Mouse (Mus musculus) WW6 (cell line): Measurements from ENCODE around the gene Ky.
A peak's percentile ranks its signal among the peaks of the same experiment; 100 is the strongest.

Experiments used
- DNase-seq: peaks from one replicate; pipeline ENCODE4 v3.0.0-alpha.2; 2013; ENCODE audit warnings: low read depth, low spot score

The Ky gene

GRCm38 (mm10) chr9:102502015-102502633 is 3.4 kb upstream of the Ky start:
- DNase-seq, result no peak

GRCm38 (mm10) chr9:102504716-102505378 is 703 bp upstream of the Ky start:
- DNase-seq, result no peak

GRCm38 (mm10) chr9:102508315-102508714 is 2.8 kb downstream of the Ky start:
- no peak for DNase-seq

GRCm38 (mm10) chr9:102511423-102511822 is 5.9 kb downstream of the Ky start:
- no peak for DNase-seq

- DNase-seq, result no peak
Observed at GRCm38 (mm10) chr9:102513578-102513977, 8.0 kb downstream of the Ky start.

GRCm38 (mm10) chr9:102518443-102518842 is 12.9 kb downstream of the Ky start:
- no peak for DNase-seq

GRCm38 (mm10) chr9:102521396-102521795 is 15.8 kb downstream of the Ky start:
- no peak for DNase-seq

- DNase-seq, result no peak
Observed at GRCm38 (mm10) chr9:102528106-102528505, 22.6 kb downstream of the Ky start.

DNA sequence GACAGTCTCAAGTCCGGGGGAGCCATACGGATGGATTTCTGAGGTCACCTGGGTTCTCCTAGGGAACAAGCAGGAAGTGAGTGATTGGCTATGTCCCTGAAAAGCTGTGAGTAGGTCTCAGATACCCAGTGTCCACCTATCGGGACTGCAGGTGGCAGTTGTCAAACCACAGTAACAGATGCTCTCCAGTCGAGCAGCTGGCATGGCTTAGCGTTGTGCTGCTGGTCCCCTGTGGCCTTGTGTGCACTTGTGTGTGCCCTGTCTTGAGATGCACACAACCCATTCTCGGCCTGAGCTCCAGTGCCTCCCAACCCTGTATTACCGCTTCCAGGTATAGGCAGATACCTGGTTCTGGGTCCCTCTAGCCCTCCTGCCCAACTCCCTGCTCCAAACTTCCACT is 23.0 kb downstream of the Ky start:
- no peak for DNase-seq

DNA sequence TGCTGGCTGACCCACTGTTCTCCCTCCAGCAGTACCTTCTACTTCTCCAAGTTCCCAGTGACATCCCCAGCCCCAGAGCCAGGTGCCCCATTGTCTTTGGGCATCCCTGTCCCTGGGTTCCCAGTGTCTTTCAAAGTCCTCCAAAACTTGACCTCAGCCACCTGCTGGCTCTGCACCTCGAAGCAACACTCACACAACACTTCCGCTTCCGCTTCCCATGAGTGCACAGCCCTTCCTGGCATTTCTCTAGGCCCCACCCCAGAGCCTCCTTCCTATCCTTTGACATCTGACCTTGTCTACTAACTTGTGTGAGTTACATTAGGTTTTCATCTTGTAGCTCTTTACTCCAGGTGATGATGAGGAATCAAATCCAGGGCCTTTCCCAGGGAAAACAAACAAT is 23.5 kb downstream of the Ky start:
- DNase-seq, result no peak

DNA sequence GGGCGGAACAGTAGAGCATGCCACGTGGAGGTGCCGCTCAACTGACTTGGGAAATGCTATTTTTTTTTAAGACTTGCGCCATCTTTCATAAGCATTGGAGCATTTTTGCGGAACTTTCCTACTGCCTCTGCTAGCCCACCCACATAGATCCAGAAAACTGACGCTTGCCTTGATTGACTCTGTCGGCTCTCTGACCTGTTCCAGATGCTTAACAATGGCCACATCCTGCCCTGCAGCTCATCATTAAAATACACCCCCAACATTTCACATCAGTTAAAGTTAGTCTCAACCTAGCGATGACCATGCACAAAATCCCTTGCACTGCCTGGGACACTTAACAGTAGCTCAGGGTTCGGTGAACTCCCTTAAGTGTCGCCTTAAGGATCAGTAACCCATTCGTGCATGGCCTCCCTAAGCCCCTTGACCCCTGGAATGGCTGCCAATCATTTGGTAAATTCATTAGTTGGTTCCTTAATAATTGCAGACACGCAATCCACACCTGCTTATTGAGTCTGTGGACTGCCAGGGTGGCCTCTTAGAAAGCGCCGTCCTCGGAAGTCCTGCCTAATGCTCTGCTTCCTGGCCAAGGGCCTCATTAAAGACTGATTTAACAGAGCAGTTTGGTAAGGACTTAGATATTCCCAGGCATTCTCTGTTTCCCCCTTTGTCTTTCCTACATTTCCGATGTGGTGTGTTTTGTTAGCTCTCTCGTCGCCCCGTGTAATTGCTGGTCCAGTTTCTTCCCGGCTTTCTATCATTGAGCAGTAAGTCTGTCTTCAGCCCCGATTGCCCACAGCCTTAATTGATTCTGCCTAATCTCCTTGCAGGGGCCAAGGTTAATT is 25.7 kb downstream of the Ky start:
- DNase-seq, result no peak

GRCm38 (mm10) chr9:102536968-102537367 is 31.4 kb downstream of the Ky start:
- no peak for DNase-seq

- no peak for DNase-seq
Observed at GRCm38 (mm10) chr9:102539699-102540098, 34.1 kb downstream of the Ky start.

DNA sequence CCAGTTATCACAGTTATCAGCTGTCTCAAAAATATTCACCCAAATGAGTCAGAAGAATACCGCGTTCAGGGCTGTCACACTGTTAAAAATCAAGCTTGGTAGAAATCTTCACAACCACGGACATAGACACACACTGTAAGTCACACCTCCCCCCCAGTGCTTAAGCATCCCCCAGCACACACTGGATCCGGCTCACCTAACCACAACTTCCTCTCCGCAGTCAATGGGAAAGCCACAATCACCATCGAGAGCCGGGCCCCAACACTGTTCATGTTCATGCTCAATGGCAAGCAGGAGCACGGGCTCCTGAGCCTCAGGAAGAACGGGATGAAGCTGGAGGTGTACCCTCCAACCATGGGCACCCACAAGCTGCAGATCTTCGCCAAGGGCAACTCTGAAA is 36.1 kb downstream of the Ky start:
- no peak for DNase-seq

GRCm38 (mm10) chr9:102542540-102542939 is 37.0 kb downstream of the Ky start:
- no peak for DNase-seq

DNA sequence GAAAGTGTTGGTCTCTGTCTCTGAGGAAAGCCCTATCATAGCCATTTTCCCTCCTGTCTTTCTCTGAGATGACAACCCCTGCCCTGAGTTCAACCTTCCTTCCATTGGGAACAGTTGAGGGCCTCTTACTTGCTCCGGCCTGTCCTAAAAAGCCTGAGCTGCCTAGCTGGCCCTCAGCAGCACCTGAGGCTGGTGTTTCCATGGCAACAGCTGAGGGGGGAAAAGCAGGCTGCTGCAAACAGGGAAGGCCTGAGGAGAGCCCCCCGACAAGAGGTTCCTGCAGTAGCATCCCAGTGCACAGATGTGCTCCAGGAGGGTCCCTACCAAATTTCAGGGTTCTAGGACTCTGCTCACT is 38.2 kb downstream of the Ky start:
- no peak for DNase-seq

DNA sequence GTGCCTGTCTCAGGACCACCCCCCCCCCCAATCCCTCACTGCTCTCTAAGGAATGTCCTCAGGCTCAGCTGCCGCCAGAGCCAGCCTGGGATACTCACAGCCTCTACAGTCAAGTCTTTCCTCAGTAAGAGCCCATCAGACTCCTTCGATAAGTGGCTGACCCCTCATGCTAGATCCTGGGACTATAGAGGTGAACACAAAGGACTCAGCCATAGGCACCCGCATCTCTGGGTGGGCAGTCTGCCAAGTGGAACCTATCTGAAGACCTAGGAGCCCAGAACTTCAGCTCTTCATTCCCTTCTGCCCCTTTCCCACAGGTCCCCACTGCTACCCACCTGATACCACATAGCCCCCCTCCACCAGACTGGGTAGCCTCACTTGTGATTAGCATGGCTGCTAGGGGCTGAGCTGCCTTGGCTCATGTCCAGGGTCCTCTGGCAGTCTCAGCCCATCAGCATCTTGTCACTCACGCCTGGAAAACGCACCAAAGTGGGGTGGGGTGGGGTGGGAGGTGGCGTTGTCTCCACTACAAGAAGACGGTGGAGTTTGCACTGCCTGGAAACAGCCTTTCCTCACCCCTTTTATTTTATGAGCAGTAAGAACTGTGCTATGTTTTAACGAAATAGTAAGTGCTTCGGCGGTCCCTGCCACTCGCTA is 38.7 kb downstream of the Ky start:
- DNase-seq, result no peak

- DNase-seq, result peak; percentile 60
Observed at GRCm38 (mm10) chr9:102544773-102545366, 39.3 kb downstream of the Ky start.

DNA sequence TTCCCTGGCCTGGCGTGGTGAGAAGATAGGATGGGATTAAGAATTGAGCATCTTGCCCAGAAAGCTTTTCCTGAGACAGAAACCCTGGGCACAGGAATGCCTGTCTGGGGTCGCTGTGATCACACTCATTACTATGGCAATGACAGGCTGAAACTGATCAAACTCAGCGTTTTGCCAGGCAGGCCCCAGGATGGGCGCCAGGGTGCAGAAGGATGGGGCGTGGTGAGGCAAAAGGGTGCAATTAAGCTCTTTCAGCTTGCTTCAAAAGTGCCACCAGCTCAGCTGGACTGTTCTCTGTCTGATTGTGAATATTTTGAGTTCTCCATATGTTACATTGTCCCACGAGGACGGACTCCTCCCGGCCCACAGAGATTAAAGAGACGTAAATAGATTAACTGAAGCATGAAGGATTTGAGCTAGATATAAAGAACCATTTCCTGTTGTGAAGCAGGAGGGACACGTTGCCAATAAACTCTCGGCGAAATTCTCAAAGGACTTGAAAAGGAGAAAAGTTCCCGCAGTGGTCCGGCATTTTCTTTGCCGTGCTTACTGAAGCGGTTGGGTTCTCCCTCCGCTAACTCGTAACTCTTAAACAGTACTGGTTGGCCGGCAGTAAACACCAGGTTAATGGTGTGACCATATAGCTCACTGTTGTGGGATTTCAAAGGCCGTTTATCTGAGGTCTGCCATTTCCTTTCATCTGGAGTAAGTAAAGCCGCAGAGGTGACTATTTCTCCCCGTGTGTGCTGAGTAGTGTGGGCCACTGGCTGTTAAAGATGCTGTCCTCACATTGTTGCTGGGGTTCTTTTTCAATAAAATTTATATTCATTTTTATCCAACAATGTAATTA is 40.1 kb downstream of the Ky start:
- DNase-seq, result no peak

- DNase-seq, result no peak
Observed at GRCm38 (mm10) chr9:102546256-102547027, 40.9 kb downstream of the Ky start.
